Mouse (Mus musculus): ENCODE results near the gene Nfix.

- TF ChIP-seq CTCF (IDR thresholded peaks at IDR 0.05; ENCODE audit: low read depth), result no peak
- TF ChIP-seq EP300 (IDR thresholded peaks at IDR 0.05; ENCODE audit: low read depth), result no peak
Measured at GRCm38 (mm10) chr8:84732545-84732944, 67.6 kb downstream of the Nfix start.

Measured in liver, embryonic 14.5 days (tissue).